Mouse (Mus musculus): Measurements from ENCODE around the gene Myh3. TPM values are rescaled to one million over a fixed set of nuclear protein-coding genes. Genes with fewer than 3 reads are reported as not detected.
A peak's percentile ranks its signal among the peaks of the same experiment; 100 is the strongest.
"Not testable (repeated sequence)": the region's sequence is repeated elsewhere in the genome, so short reads cannot be mapped to it uniquely, and the experiment has no call there.

The Myh3 gene
- polyA plus RNA-seq, 1 experiment from 2014 or later: 0.14 TPM

GRCm38 (mm10) chr11:67082188-67082587 is 4.1 kb downstream of the Myh3 start:
- ATAC-seq: no peak
- WGBS: 90% methylated on average over 7 of the region's 7 CpGs
- H3K36me3 ChIP-seq (ENCODE audit: control insufficient read depth, insufficient read depth, low read length): no peaks in the 10 kb centered on the region
- peaks cover 7% of the 10 kb centered on the region for H3K27me3 ChIP-seq (ENCODE audit: control insufficient read depth, insufficient read depth, low read depth, low read length)
- H3K4me3 ChIP-seq (ENCODE audit: low read depth, low read length): no peak overlapping the region
- no peak overlapping the region for H3K4me2 ChIP-seq (ENCODE audit: low read length)
- H3K9me3 ChIP-seq (replicated peaks; ENCODE audit: control insufficient read depth, low read length, poor library complexity, severe bottlenecking): no peaks in the 10 kb centered on the region
- H3K27ac ChIP-seq (ENCODE audit: low read length): no peak overlapping the region
- no peak overlapping the region for H3K9ac ChIP-seq (ENCODE audit: low read depth, low read length)
- peaks cover 2% of the 10 kb centered on the region; the same call in 1 of the 2 replicates for H3K4me1 ChIP-seq (ENCODE audit: control insufficient read depth, insufficient read depth, low read length)

GRCm38 (mm10) chr11:67082793-67083192 is 4.7 kb downstream of the Myh3 start:
- H3K4me1 ChIP-seq (ENCODE audit: control insufficient read depth, insufficient read depth, low read length): peaks cover 2% of the 10 kb centered on the region; the same call in 1 of the 2 replicates
- H3K9me3 ChIP-seq (replicated peaks; ENCODE audit: control insufficient read depth, low read length, poor library complexity, severe bottlenecking): no peaks in the 10 kb centered on the region
- no peak overlapping the region for H3K9ac ChIP-seq (ENCODE audit: low read depth, low read length)
- peaks cover 7% of the 10 kb centered on the region for H3K27me3 ChIP-seq (ENCODE audit: control insufficient read depth, insufficient read depth, low read depth, low read length)
- no peak overlapping the region for H3K27ac ChIP-seq (ENCODE audit: low read length)
- no peak for ATAC-seq
- no peak overlapping the region for H3K4me2 ChIP-seq (ENCODE audit: low read length)
- no peaks in the 10 kb centered on the region for H3K36me3 ChIP-seq (ENCODE audit: control insufficient read depth, insufficient read depth, low read length)
- H3K4me3 ChIP-seq (ENCODE audit: low read depth, low read length): no peak overlapping the region
- WGBS: 90% methylated on average over 13 of the region's 13 CpGs

- Histone ChIP-seq H3K9ac (ENCODE audit: low read depth, low read length) (no peak overlapping the region), H3K27me3 (ENCODE audit: control insufficient read depth, insufficient read depth, low read depth, low read length) (peaks cover 7% of the 10 kb centered on the region), H3K36me3 (ENCODE audit: control insufficient read depth, insufficient read depth, low read length) (no peaks in the 10 kb centered on the region), H3K4me3 (ENCODE audit: low read depth, low read length) (no peak overlapping the region), H3K4me1 (ENCODE audit: control insufficient read depth, insufficient read depth, low read length) (peaks cover 2% of the 10 kb centered on the region; the same call in 1 of the 2 replicates), H3K27ac (ENCODE audit: low read length) (no peak overlapping the region), H3K4me2 (ENCODE audit: low read length) (no peak overlapping the region), H3K9me3 (replicated peaks; ENCODE audit: control insufficient read depth, low read length, poor library complexity, severe bottlenecking) (no peaks in the 10 kb centered on the region)
- WGBS: 54% methylated on average over 6 of the region's 6 CpGs
- no peak for ATAC-seq
Measured at GRCm38 (mm10) chr11:67083239-67083638, 5.1 kb downstream of the Myh3 start.

DNA sequence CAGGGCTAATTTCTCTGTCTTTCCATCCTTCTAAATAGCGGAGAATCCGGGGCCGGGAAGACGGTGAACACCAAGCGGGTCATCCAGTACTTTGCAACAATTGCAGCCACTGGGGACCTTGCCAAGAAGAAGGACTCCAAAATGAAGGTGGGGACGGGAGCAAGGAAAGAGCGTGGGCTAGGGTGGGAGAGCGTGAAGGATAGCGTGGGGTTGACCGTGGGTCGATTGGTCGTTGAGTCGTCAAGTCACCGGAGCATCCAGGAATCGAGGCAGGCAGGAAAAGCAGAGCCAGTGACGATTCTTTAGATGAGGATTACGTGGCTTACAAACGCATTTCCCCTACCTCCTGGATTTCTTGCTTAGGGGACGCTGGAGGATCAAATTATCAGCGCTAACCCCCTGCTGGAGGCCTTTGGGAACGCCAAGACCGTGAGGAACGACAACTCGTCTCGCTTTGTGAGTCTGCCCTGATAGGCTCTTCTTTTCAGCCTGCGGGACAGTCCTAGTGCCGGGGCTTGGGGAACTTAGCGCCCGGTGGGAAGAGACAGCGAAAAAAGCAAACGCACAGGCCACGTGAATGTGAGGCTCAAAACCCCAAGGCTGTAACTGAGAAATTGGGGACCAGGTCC is 5.7 kb downstream of the Myh3 start:
- 39% methylated on average over 32 of the region's 32 CpGs for WGBS
- H3K9me3 ChIP-seq (replicated peaks; ENCODE audit: control insufficient read depth, low read length, poor library complexity, severe bottlenecking): no peaks in the 10 kb centered on the region

GRCm38 (mm10) chr11:67085489-67085888 is 7.4 kb downstream of the Myh3 start:
- H3K27me3 ChIP-seq (ENCODE audit: control insufficient read depth, insufficient read depth, low read depth, low read length): peaks cover 7% of the 10 kb centered on the region
- H3K4me1 ChIP-seq (ENCODE audit: control insufficient read depth, insufficient read depth, low read length): no peaks in the 10 kb centered on the region
- H3K36me3 ChIP-seq (ENCODE audit: control insufficient read depth, insufficient read depth, low read length): no peaks in the 10 kb centered on the region
- no peak overlapping the region for H3K27ac ChIP-seq (ENCODE audit: low read length)
- H3K9ac ChIP-seq (ENCODE audit: low read depth, low read length): no peak overlapping the region
- H3K4me3 ChIP-seq (ENCODE audit: low read depth, low read length): no peak overlapping the region
- no peak overlapping the region for H3K4me2 ChIP-seq (ENCODE audit: low read length)
- no peaks in the 10 kb centered on the region for H3K9me3 ChIP-seq (replicated peaks; ENCODE audit: control insufficient read depth, low read length, poor library complexity, severe bottlenecking)
- ATAC-seq: peak; percentile 70; the same call in 1 of the 2 replicates
- 4% methylated on average over 6 of the region's 6 CpGs for WGBS

More for the DNA sequence above, 5.7 kb downstream of the Myh3 start:
- ATAC-seq: no peak
- no peak overlapping the region for H3K9ac ChIP-seq (ENCODE audit: low read depth, low read length)
- H3K36me3 ChIP-seq (ENCODE audit: control insufficient read depth, insufficient read depth, low read length): no peaks in the 10 kb centered on the region
- peaks cover 2% of the 10 kb centered on the region; the same call in 1 of the 2 replicates for H3K4me1 ChIP-seq (ENCODE audit: control insufficient read depth, insufficient read depth, low read length)
- H3K27me3 ChIP-seq (ENCODE audit: control insufficient read depth, insufficient read depth, low read depth, low read length): peaks cover 7% of the 10 kb centered on the region
- peak overlapping the region; percentile 8; the same call in 1 of the 2 replicates for H3K4me2 ChIP-seq (ENCODE audit: low read length)
- H3K27ac ChIP-seq (ENCODE audit: low read length): no peak overlapping the region
- H3K4me3 ChIP-seq (ENCODE audit: low read depth, low read length): no peak overlapping the region

- H3K4me1 ChIP-seq (ENCODE audit: control insufficient read depth, insufficient read depth, low read length): no peaks in the 10 kb centered on the region
- no peak overlapping the region for H3K27ac ChIP-seq (ENCODE audit: low read length)
- H3K36me3 ChIP-seq (ENCODE audit: control insufficient read depth, insufficient read depth, low read length): no peaks in the 10 kb centered on the region
- H3K4me3 ChIP-seq (ENCODE audit: low read depth, low read length): no peak overlapping the region
- H3K27me3 ChIP-seq (ENCODE audit: control insufficient read depth, insufficient read depth, low read depth, low read length): peaks cover 7% of the 10 kb centered on the region
- H3K4me2 ChIP-seq (ENCODE audit: low read length): no peak overlapping the region
- no peak for ATAC-seq
- 63% methylated on average over 9 of the region's 9 CpGs for WGBS
- no peaks in the 10 kb centered on the region for H3K9me3 ChIP-seq (replicated peaks; ENCODE audit: control insufficient read depth, low read length, poor library complexity, severe bottlenecking)
- no peak overlapping the region for H3K9ac ChIP-seq (ENCODE audit: low read depth, low read length)
Measured at GRCm38 (mm10) chr11:67086467-67087164, 8.5 kb downstream of the Myh3 start.

DNA sequence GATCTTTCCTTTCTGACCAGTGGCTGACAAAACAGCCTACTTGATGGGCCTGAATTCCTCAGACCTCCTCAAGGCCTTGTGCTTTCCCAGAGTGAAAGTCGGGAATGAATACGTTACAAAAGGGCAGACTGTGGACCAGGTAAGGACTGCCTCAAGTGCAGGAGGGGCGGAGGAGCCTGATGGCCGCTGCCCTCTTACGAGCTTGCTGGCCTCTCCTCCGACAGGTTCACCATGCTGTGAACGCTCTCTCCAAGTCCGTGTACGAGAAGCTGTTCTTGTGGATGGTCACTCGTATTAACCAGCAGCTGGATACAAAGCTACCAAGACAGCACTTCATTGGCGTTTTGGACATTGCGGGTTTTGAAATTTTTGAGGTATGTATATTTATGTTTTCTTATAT is 9.1 kb downstream of the Myh3 start:
- 91% methylated on average over 12 of the region's 12 CpGs for WGBS
- Histone ChIP-seq H3K9me3 (replicated peaks; ENCODE audit: control insufficient read depth, low read length, poor library complexity, severe bottlenecking) (no peaks in the 10 kb centered on the region), H3K4me1 (ENCODE audit: control insufficient read depth, insufficient read depth, low read length) (no peaks in the 10 kb centered on the region)

DNA sequence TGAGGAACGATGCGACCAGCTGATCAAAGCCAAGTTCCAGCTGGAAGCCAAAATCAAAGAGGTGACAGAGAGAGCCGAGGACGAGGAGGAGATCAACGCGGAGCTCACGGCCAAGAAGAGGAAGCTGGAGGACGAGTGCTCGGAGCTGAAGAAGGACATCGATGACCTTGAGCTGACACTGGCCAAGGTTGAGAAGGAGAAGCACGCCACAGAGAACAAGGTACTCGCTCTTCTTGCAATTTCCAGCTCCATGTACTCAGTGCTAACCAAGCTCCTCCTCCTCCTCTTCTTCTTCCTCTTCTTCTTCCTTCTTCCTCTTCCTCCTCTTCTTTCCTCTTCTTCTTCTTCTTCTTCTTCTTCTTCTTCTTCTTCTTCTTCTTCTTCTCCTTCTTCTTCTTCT is 14.3 kb downstream of the Myh3 start:
- not testable (repeated sequence) for H3K4me2 ChIP-seq (ENCODE audit: low read length); H3K9me3 ChIP-seq (replicated peaks; ENCODE audit: control insufficient read depth, low read length, poor library complexity, severe bottlenecking); H3K9ac ChIP-seq (ENCODE audit: low read depth, low read length); H3K27me3 ChIP-seq (ENCODE audit: control insufficient read depth, insufficient read depth, low read depth, low read length); H3K4me1 ChIP-seq (ENCODE audit: control insufficient read depth, insufficient read depth, low read length); ATAC-seq; H3K27ac ChIP-seq (ENCODE audit: low read length); H3K36me3 ChIP-seq (ENCODE audit: control insufficient read depth, insufficient read depth, low read length); H3K4me3 ChIP-seq (ENCODE audit: low read depth, low read length)
- 95% methylated on average over 10 of the region's 12 CpGs for WGBS

More for the DNA sequence above, 9.1 kb downstream of the Myh3 start:
- Histone ChIP-seq H3K4me3 (ENCODE audit: low read depth, low read length) (no peak overlapping the region), H3K4me2 (ENCODE audit: low read length) (no peak overlapping the region), H3K27ac (ENCODE audit: low read length) (no peak overlapping the region), H3K27me3 (ENCODE audit: control insufficient read depth, insufficient read depth, low read depth, low read length) (peaks cover 7% of the 10 kb centered on the region), H3K9ac (ENCODE audit: low read depth, low read length) (no peak overlapping the region), H3K36me3 (ENCODE audit: control insufficient read depth, insufficient read depth, low read length) (no peaks in the 10 kb centered on the region)
- ATAC-seq: no peak

- no peaks in the 10 kb centered on the region for H3K4me1 ChIP-seq (ENCODE audit: control insufficient read depth, insufficient read depth, low read length)
- H3K4me2 ChIP-seq (ENCODE audit: low read length): no peak overlapping the region
- H3K27ac ChIP-seq (ENCODE audit: low read length): no peak overlapping the region
- no peaks in the 10 kb centered on the region for H3K36me3 ChIP-seq (ENCODE audit: control insufficient read depth, insufficient read depth, low read length)
- H3K27me3 ChIP-seq (ENCODE audit: control insufficient read depth, insufficient read depth, low read depth, low read length): no peaks in the 10 kb centered on the region
- 79% methylated on average over 9 of the region's 9 CpGs for WGBS
- no peak overlapping the region for H3K9ac ChIP-seq (ENCODE audit: low read depth, low read length)
- ATAC-seq: no peak
- H3K4me3 ChIP-seq (ENCODE audit: low read depth, low read length): no peak overlapping the region
- no peaks in the 10 kb centered on the region for H3K9me3 ChIP-seq (replicated peaks; ENCODE audit: control insufficient read depth, low read length, poor library complexity, severe bottlenecking)
Measured at GRCm38 (mm10) chr11:67093201-67093600, 15.1 kb downstream of the Myh3 start.
